Mouse (Mus musculus) cerebellum, postnatal 36 days (tissue): ENCODE data around the gene Hhipl1.

Source experiments
- DNase-seq, 2 experiments: peaks; one replicate each; pipeline ENCODE4 v3.0.0; 2021 to 2022; ENCODE audit warnings: mixed read lengths in 2 of 2

Hhipl1 gene

GRCm38 (mm10) chr12:108278221-108278918 lies 27.7 kb upstream of the Hhipl1 start:
- no peak for DNase-seq

- DNase-seq: no peak
Observed at GRCm38 (mm10) chr12:108284455-108285224, 21.4 kb upstream of the Hhipl1 start.

- DNase-seq: no peak
Observed at GRCm38 (mm10) chr12:108285225-108286011, 20.7 kb upstream of the Hhipl1 start.

- no peak for DNase-seq
Observed at GRCm38 (mm10) chr12:108286381-108286780, 19.7 kb upstream of the Hhipl1 start.

GRCm38 (mm10) chr12:108287011-108287410 lies 19.1 kb upstream of the Hhipl1 start:
- peak; percentile 47 to 63 for DNase-seq

- no peak for DNase-seq
Observed at GRCm38 (mm10) chr12:108288127-108288880, 17.8 kb upstream of the Hhipl1 start.

GRCm38 (mm10) chr12:108292419-108292818 lies 13.7 kb upstream of the Hhipl1 start:
- no peak for DNase-seq

- DNase-seq: peak; percentile 82 to 83
Observed at GRCm38 (mm10) chr12:108292957-108293356, 13.1 kb upstream of the Hhipl1 start.

- DNase-seq: no peak
Observed at GRCm38 (mm10) chr12:108294620-108295019, 11.4 kb upstream of the Hhipl1 start.

- DNase-seq: no peak
Observed at GRCm38 (mm10) chr12:108297033-108297432, 9.0 kb upstream of the Hhipl1 start.

GRCm38 (mm10) chr12:108301006-108301405 lies 5.1 kb upstream of the Hhipl1 start:
- no peak for DNase-seq

GRCm38 (mm10) chr12:108303778-108304365 lies 2.2 kb upstream of the Hhipl1 start:
- no peak for DNase-seq

- DNase-seq: no peak
Observed at GRCm38 (mm10) chr12:108305172-108305571, 898 bp upstream of the Hhipl1 start.

GRCm38 (mm10) chr12:108307553-108307952 lies 1.5 kb downstream of the Hhipl1 start:
- DNase-seq: peak; percentile 53 to 63

GRCm38 (mm10) chr12:108308363-108308856 lies 2.3 kb downstream of the Hhipl1 start:
- DNase-seq: no peak

GRCm38 (mm10) chr12:108309116-108309794 lies 3.2 kb downstream of the Hhipl1 start:
- no peak for DNase-seq

GRCm38 (mm10) chr12:108310041-108310440 lies 4.0 kb downstream of the Hhipl1 start:
- no peak for DNase-seq

- DNase-seq: no peak
Observed at GRCm38 (mm10) chr12:108310456-108311027, 4.5 kb downstream of the Hhipl1 start.

GRCm38 (mm10) chr12:108311741-108312290 lies 5.7 kb downstream of the Hhipl1 start:
- DNase-seq: no peak

- no peak for DNase-seq
Observed at GRCm38 (mm10) chr12:108312432-108312851, 6.4 kb downstream of the Hhipl1 start.
